Mouse (Mus musculus) activated CD4-positive, CD25-positive, alpha-beta regulatory T cell, adult 9 weeks (primary cell): ENCODE measurements around the gene Kif2c. TPM values are rescaled to one million over a fixed set of nuclear protein-coding genes. Genes with fewer than 3 reads are reported as not detected.

Source experiments
- polyA plus RNA-seq: library from polyadenylated mRNA; unstranded; fragments of 100-300 nt; shearing (Covaris generic); gene quantifications from one replicate; pipeline ENCODE4 v1.2.1, GENCODE M21; 2017

The Kif2c gene
- 3.3 TPM for polyA plus RNA-seq

DNA sequence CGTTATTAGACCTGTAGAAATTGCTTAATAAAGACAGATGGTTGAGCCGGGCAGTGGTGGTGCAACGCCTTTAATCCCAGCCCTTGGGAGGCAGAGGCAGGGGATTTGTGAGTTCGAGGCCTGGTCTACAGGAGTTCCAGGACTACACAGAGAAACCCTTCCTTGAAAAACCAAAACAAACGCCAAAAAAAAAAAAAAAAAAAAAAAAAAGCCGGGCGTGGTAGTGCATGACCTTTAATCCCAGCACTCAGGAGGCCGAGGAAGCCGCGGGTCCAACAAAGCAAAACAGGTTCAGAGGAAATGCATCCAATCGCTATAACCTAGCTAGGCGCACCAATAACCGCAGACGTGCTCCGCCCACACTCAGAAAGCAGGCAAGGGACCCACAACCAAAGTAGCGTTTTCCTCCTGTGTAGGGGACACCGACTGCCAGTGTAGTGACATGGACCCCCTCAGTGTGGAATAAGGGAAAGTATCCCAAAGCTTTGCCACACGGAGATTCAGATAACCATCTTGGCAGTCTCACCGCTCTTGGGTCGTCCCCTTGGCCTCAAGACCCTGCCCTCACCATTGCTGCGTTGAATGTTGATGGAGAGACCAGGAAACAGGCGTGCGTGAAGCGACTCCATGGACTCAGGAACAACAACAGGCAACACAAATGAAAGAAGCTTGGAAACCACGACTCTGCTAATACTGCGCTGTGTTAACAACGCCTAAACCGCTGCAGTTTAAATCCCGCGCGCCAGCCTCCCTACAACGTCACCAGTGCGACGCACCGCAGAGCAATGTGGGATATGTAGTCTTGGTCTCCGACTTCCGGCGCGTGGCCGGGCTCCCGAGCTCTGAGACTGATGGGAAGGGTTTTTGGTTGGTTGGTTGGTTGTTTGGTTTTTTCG, at the start of gene Kif2c:
TSS of gene Kif2c (minus strand) at position 777 of the 896 bp plus-strand sequence.

DNA sequence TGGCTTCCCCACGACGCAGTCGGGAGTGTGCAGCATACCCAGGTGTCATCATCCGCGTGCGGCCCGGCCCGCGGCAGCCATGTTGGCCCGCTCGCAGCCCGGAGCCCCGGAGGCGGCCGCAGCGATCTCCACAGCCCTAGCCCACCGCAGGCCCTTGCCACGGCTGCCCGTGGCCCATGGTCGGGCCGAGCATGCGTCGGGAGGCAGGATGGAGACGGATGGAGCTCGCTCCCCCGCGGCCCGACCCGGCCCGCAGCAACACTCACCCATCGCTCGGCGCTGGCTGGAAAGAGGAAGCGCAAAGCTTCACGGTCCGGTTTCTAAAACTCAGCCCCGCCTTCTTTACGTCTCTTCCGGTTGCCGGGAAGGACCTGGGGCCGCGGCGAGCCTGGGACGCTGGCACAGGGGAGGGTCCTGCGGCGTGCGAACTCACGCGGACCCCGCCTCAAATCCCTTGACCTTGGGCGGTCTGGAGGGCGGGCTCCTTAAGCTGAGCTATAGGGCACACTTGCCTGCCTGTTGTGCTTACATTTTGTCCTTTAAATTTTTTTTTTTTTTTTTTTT, 26.6 kb downstream of the Kif2c start, which contains the start of gene Rps8:
TSS of gene Rps8 (minus strand) at position 452 of the 564 bp plus-strand sequence.

DNA sequence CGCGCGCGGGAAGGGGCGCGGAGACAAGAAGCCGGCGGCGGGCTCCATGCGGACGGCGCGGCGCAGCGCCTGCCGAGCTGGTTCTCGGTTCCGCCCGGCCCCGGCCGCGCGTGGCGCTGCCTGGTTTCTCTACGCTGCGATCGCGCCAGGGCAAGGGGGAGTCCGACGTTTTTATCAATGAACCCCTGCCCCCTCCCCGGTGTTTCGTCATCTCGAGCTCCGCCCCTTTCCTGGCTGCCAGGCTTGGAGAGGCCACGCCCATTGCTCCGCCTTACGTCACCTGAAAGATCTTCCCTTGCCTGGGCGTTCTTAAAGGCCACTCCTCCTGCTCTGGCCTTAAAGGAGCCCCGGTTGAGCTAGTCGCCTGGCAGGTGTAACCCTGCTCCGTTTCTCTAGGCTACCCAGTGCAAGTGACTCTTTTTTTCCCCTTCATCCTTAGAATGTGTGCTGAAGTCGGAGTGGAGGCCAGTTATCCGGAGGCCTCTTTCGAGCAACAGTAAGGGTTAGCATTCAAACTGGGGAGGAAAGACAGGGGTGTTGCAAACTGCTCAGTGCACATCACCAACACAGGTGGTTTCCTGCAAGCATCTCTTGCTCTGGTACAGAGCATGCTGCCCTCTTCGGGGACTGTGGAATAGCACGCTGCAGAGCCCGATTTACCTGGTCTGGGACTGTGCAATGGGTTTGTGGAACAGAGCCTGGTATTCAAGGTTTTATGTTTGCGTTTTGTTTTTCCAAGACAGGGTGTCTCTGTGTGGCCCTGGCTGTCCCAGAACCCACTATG, 48.4 kb downstream of the Kif2c start, which contains the start of gene Plk3:
TSS of gene Plk3 (minus strand) at position 147 of the 784 bp plus-strand sequence.

DNA sequence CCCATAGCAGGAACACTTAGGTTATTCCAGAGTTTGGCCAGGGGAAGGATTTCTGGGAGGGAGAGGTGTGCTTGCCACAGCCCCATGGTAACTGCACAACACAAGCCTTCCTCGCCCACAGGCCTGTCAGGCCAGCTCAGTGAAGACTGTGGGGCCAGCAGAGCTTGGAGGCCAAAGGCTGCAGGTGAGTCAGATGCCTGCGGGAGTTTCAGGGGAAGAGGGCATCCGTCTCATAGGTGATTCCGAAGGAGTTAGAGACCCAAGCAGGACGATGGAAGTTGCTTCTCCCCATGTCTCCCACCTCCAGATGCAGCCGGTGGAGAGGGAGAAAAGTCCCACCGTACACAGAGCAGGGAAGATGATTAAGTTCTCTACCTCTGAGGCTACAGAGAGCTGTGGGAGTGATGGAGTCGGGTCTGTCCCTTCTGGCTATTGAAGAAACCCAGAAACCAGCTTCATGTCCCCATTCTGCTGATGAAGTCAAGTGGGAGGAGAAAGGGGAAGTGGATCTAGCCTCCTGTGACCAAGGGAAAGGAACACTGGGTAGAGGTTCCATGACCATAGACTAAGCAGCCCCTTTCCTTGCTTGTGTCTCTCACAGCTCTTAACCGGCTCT, 55.7 kb downstream of the Kif2c start, which contains the start of gene Tctex1d4:
TSS of gene Tctex1d4 (plus strand) at position 120 of the 616 bp plus-strand sequence.

DNA sequence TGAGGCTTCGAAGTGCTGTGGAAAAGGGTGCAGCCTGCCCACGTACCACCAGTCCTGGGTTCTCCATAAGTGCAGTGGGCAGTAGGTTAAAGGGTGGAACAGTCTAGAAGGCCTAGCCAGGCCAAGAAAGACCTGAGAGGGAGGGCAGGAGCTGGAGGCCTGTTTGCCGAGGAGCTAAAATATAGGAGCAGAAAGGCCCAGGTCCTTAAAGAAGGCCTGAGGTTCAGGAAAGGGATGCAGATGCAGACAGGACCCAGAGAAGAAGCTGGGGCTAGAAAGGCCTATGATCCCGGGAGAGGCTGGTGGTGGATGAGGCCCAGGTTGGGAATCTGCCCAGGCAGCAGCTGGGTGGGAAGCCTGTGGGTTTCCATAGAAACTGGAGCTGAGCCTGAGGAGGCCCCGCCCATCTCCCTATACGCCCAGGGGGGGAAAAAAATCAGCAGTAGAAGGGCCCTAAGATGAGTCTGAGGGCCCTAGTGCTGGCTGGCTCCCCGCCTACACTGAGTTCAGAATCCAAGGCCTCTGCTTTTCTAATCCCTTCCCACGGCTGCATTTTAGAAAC, 57.0 kb downstream of the Kif2c start, which contains the start of gene Btbd19:
TSS of gene Btbd19 (minus strand) at position 378 of the 562 bp plus-strand sequence.

Other genes starting within 250 kb of the Kif2c start
- gene Urod, start 188.2 kb downstream of the Kif2c start, polyA plus RNA-seq = 105 TPM
- 6.9 TPM for gene Hectd3, start 187.3 kb downstream of the Kif2c start, polyA plus RNA-seq
- gene Eif2b3, start 163.2 kb downstream of the Kif2c start, polyA plus RNA-seq = 30.5 TPM
- not detected for gene Ptch2, start 86.6 kb downstream of the Kif2c start, polyA plus RNA-seq
- gene Btbd19, start 56.9 kb downstream of the Kif2c start, polyA plus RNA-seq = 55.0 TPM
- 0.70 TPM for gene Tctex1d4, start 55.8 kb downstream of the Kif2c start, polyA plus RNA-seq
- gene Plk3, start 48.7 kb downstream of the Kif2c start, polyA plus RNA-seq = 2.4 TPM
- 562 TPM for gene Rps8, start 26.4 kb downstream of the Kif2c start, polyA plus RNA-seq
- 1.1 TPM for gene Tmem53, start 69.3 kb upstream of the Kif2c start, polyA plus RNA-seq
- gene Armh1, start 69.5 kb upstream of the Kif2c start, polyA plus RNA-seq = not detected